Mouse (Mus musculus): ENCODE data around the gene Pdzd4. TPM values are rescaled to one million over a fixed set of nuclear protein-coding genes. Genes with fewer than 3 reads are reported as not detected.

Gene Pdzd4
- total and polyA plus RNA-seq, 3 experiments = 0.04 to 0.05 TPM; not detected in 1

- Histone ChIP-seq H3K4me1 (ENCODE audit: insufficient read depth, low read depth, low read length) (no peaks in the 10 kb centered on the region), H3K4me3 (ENCODE audit: low read depth, low read length) (no peak within 1 kb of the TSS), H3K36me3 (replicated peaks) (no peaks in the 10 kb centered on the region), H3K9me3 (replicated peaks) (no peaks in the 10 kb centered on the region), H3K27me3 (ENCODE audit: insufficient read depth, low read length) (peaks cover 33% of the 10 kb centered on the region; the same call in 1 of the 2 replicates)
- ATAC-seq (ENCODE audit: extremely low read depth, insufficient number of reproducible peaks, low FRiP score, poor library complexity, severe bottlenecking) (no peak), DNase-seq (ENCODE audit: low spot score) (no peak)
- TF ChIP-seq POLR2AphosphoS5 (IDR thresholded peaks at IDR 0.05; ENCODE audit: insufficient replicate concordance, low read depth, low read length) = no peak
- no peak for TF ChIP-seq CTCF (IDR thresholded peaks at IDR 0.05; ENCODE audit: low read depth, low read length)
- TF ChIP-seq GATA2 (IDR thresholded peaks at IDR 0.05; ENCODE audit: borderline replicate concordance, low read depth, low read length) = no peak
- no peak for TF ChIP-seq GATA1 (IDR thresholded peaks at IDR 0.05; ENCODE audit: borderline replicate concordance, low read length)
- TF ChIP-seq TAL1 (conservative IDR thresholded peaks at IDR 0.05; ENCODE audit: low read depth, low read length) = no peak
Measured at GRCm38 (mm10) chrX:73756334-73757140, 68.2 kb downstream of the Pdzd4 start, which contains the start of gene Plxnb3. Plxnb3 (plus strand) TSS chrX:73757090.

DNA sequence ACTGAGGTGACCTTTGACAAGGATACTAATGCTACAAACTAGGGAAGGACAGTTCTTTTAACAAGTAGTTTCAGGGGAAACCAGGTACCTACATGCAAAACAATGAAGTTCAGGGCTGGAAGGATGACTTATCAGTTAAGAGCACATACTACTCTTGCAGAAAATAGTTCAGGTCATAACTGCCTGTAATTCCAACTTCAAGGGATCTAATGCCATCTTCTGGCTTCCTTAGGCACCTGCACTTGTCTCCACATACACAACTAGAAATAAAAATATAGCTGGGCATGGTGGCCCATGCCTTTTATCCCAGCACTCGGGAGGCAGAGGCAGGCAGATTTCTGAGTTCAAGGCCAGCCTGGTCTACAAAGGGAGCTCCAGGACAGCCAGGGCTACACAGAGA lies 75.8 kb downstream of the Pdzd4 start:
- Histone ChIP-seq H3K36me3 (replicated peaks) (no peaks in the 10 kb centered on the region), H3K4me1 (ENCODE audit: insufficient read depth, low read depth, low read length) (no peaks in the 10 kb centered on the region), H3K9me3 (replicated peaks) (no peaks in the 10 kb centered on the region), H3K27me3 (ENCODE audit: insufficient read depth, low read length) (no peaks in the 10 kb centered on the region), H3K4me3 (ENCODE audit: low read depth, low read length) (no peak overlapping the region)
- no peak for TF ChIP-seq TAL1 (conservative IDR thresholded peaks at IDR 0.05; ENCODE audit: low read depth, low read length)
- no peak for TF ChIP-seq GATA1 (IDR thresholded peaks at IDR 0.05; ENCODE audit: borderline replicate concordance, low read length)
- no peak for TF ChIP-seq POLR2AphosphoS5 (IDR thresholded peaks at IDR 0.05; ENCODE audit: insufficient replicate concordance, low read depth, low read length)
- TF ChIP-seq GATA2 (IDR thresholded peaks at IDR 0.05; ENCODE audit: borderline replicate concordance, low read depth, low read length) = no peak
- TF ChIP-seq CTCF (IDR thresholded peaks at IDR 0.05; ENCODE audit: low read depth, low read length) = no peak
- DNase-seq (ENCODE audit: low spot score) (no peak), ATAC-seq (ENCODE audit: extremely low read depth, insufficient number of reproducible peaks, low FRiP score, poor library complexity, severe bottlenecking) (no peak)

DNA sequence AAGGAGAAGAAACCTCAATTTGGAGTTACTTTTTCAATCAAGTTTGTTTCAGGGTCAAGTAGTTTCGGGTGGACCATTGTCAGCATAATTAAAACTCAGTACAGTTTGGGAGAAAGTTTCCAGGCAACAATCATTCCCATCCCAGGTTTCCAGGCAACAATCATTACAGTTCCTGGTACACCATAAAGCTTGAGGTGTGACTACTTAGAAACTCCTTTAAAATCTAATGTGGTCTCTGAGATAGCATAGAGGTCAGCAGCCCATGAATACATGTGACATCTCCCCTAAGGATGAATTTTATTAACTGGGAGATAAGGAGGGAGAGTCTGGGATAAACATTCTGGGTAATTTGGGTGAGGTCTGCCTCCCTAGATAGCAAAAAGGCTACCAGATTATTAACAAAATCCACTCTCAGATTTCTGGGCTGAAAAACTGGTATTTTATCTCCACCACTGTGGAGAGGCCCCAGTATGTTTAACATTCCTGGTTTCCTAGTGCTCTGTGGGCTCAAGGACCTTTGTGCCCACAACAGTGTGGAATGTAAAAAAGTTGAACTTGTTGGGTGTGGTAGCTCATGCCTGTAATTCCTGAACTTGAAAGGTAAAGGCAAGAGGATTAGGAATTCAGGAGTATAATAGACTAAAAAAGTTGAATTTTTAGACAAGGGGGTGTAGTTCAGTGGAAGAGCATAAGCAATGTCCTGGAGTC lies 79.8 kb downstream of the Pdzd4 start:
- Histone ChIP-seq H3K9me3 (replicated peaks) (no peaks in the 10 kb centered on the region), H3K36me3 (replicated peaks) (no peaks in the 10 kb centered on the region), H3K4me3 (ENCODE audit: low read depth, low read length) (no peak overlapping the region), H3K4me1 (ENCODE audit: insufficient read depth, low read depth, low read length) (no peaks in the 10 kb centered on the region), H3K27me3 (ENCODE audit: insufficient read depth, low read length) (no peaks in the 10 kb centered on the region)
- ATAC-seq (ENCODE audit: extremely low read depth, insufficient number of reproducible peaks, low FRiP score, poor library complexity, severe bottlenecking) (no peak), DNase-seq (ENCODE audit: low spot score) (no peak)
- TF ChIP-seq CTCF (IDR thresholded peaks at IDR 0.05; ENCODE audit: low read depth, low read length) (no peak), GATA1 (IDR thresholded peaks at IDR 0.05; ENCODE audit: borderline replicate concordance, low read length) (no peak), GATA2 (IDR thresholded peaks at IDR 0.05; ENCODE audit: borderline replicate concordance, low read depth, low read length) (no peak), TAL1 (conservative IDR thresholded peaks at IDR 0.05; ENCODE audit: low read depth, low read length) (no peak)

Other genes with a start within 250 kb of the Pdzd4 start
- not detected in 2 replicates for gene Dusp9, start 185.6 kb downstream of the Pdzd4 start, total RNA-seq (2014; fragmentation: Nextera tagmentation)
- gene Dusp9, start 185.6 kb downstream of the Pdzd4 start, total RNA-seq (2017) = 0.16 and 0.23 TPM in 2 replicates
- gene Dusp9, start 185.6 kb downstream of the Pdzd4 start, polyA plus RNA-seq (2012) = 0.23 and 0.24 TPM in 2 replicates
- not detected in 2 replicates for gene Pnck, start 164.9 kb downstream of the Pdzd4 start, total RNA-seq (2014; fragmentation: Nextera tagmentation)
- not detected in 2 replicates for gene Pnck, start 164.9 kb downstream of the Pdzd4 start, total RNA-seq (2017)
- gene Pnck, start 164.9 kb downstream of the Pdzd4 start, polyA plus RNA-seq (2012) = not detected in 2 replicates
- 4.1 and 6.1 TPM in 2 replicates for gene Slc6a8, start 151.8 kb downstream of the Pdzd4 start, total RNA-seq (2014; fragmentation: Nextera tagmentation)
- 9.9 and 12.7 TPM in 2 replicates for gene Slc6a8, start 151.8 kb downstream of the Pdzd4 start, total RNA-seq (2017)
- gene Slc6a8, start 151.8 kb downstream of the Pdzd4 start, polyA plus RNA-seq (2012) = 1.6 and 2.1 TPM in 2 replicates
- 83.2 and 98.4 TPM in 2 replicates for gene Bcap31, start 108.8 kb downstream of the Pdzd4 start, total RNA-seq (2014; fragmentation: Nextera tagmentation)
- gene Bcap31, start 108.8 kb downstream of the Pdzd4 start, total RNA-seq (2017) = 215 and 222 TPM in 2 replicates
- 13.5 and 16.0 TPM in 2 replicates for gene Bcap31, start 108.8 kb downstream of the Pdzd4 start, polyA plus RNA-seq (2012)
- gene Abcd1, start 108.4 kb downstream of the Pdzd4 start, total RNA-seq (2014; fragmentation: Nextera tagmentation) = 15.8 and 17.1 TPM in 2 replicates
- gene Abcd1, start 108.4 kb downstream of the Pdzd4 start, total RNA-seq (2017) = 6.3 and 7.0 TPM in 2 replicates
- 17.6 and 19.4 TPM in 2 replicates for gene Abcd1, start 108.4 kb downstream of the Pdzd4 start, polyA plus RNA-seq (2012)
- gene Plxnb3, start 67.9 kb downstream of the Pdzd4 start, total RNA-seq (2014; fragmentation: Nextera tagmentation) = not detected in 2 replicates
- gene Plxnb3, start 67.9 kb downstream of the Pdzd4 start, total RNA-seq (2017) = 0.93 and 0.98 TPM in 2 replicates
- gene Plxnb3, start 67.9 kb downstream of the Pdzd4 start, polyA plus RNA-seq (2012) = 0.02 TPM in 1 of 2 replicates, not detected in the other
- gene Srpk3, start 50.6 kb downstream of the Pdzd4 start, total RNA-seq (2014; fragmentation: Nextera tagmentation) = not detected in 2 replicates
- gene Srpk3, start 50.6 kb downstream of the Pdzd4 start, total RNA-seq (2017) = 0.44 TPM in 1 of 2 replicates, not detected in the other
- gene Srpk3, start 50.6 kb downstream of the Pdzd4 start, polyA plus RNA-seq (2012) = not detected in 2 replicates
- 378 and 393 TPM in 2 replicates for gene Idh3g, start 38.1 kb downstream of the Pdzd4 start, total RNA-seq (2014; fragmentation: Nextera tagmentation)
- 179 and 187 TPM in 2 replicates for gene Idh3g, start 38.1 kb downstream of the Pdzd4 start, total RNA-seq (2017)
- gene Idh3g, start 38.1 kb downstream of the Pdzd4 start, polyA plus RNA-seq (2012) = 27.0 and 37.5 TPM in 2 replicates
- gene Ssr4, start 37.9 kb downstream of the Pdzd4 start, total RNA-seq (2014; fragmentation: Nextera tagmentation) = 92.3 and 120 TPM in 2 replicates
- 138 and 184 TPM in 2 replicates for gene Ssr4, start 37.9 kb downstream of the Pdzd4 start, total RNA-seq (2017)
- 9.0 and 12.4 TPM in 2 replicates for gene Ssr4, start 37.9 kb downstream of the Pdzd4 start, polyA plus RNA-seq (2012)
- not detected in 2 replicates for gene Avpr2, start 67.1 kb upstream of the Pdzd4 start, total RNA-seq (2014; fragmentation: Nextera tagmentation)
- gene Avpr2, start 67.1 kb upstream of the Pdzd4 start, total RNA-seq (2017) = not detected in 2 replicates
- not detected in 2 replicates for gene Avpr2, start 67.1 kb upstream of the Pdzd4 start, polyA plus RNA-seq (2012)
- gene L1cam, start 71.1 kb upstream of the Pdzd4 start, total RNA-seq (2014; fragmentation: Nextera tagmentation) = not detected in 2 replicates
- 0.05 TPM in 1 of 2 replicates, not detected in the other for gene L1cam, start 71.1 kb upstream of the Pdzd4 start, total RNA-seq (2017)
- 0.05 TPM in 1 of 2 replicates, not detected in the other for gene L1cam, start 71.1 kb upstream of the Pdzd4 start, polyA plus RNA-seq (2012)
- 5.0 and 5.1 TPM in 2 replicates for gene Arhgap4, start 96.9 kb upstream of the Pdzd4 start, total RNA-seq (2014; fragmentation: Nextera tagmentation)
- 2.1 and 3.8 TPM in 2 replicates for gene Arhgap4, start 96.9 kb upstream of the Pdzd4 start, total RNA-seq (2017)
- 1.5 and 1.7 TPM in 2 replicates for gene Arhgap4, start 96.9 kb upstream of the Pdzd4 start, polyA plus RNA-seq (2012)
- gene Naa10, start 97.0 kb upstream of the Pdzd4 start, total RNA-seq (2014; fragmentation: Nextera tagmentation) = 55.9 and 61.9 TPM in 2 replicates
- 85.4 and 105 TPM in 2 replicates for gene Naa10, start 97.0 kb upstream of the Pdzd4 start, total RNA-seq (2017)
- gene Naa10, start 97.0 kb upstream of the Pdzd4 start, polyA plus RNA-seq (2012) = 171 and 192 TPM in 2 replicates
- 39.2 and 42.7 TPM in 2 replicates for gene Renbp, start 105.9 kb upstream of the Pdzd4 start, total RNA-seq (2014; fragmentation: Nextera tagmentation)
- 196 and 201 TPM in 2 replicates for gene Renbp, start 105.9 kb upstream of the Pdzd4 start, total RNA-seq (2017)
- gene Renbp, start 105.9 kb upstream of the Pdzd4 start, polyA plus RNA-seq (2012) = 80.1 and 139 TPM in 2 replicates
- 222 and 230 TPM in 2 replicates for gene Hcfc1, start 141.4 kb upstream of the Pdzd4 start, total RNA-seq (2014; fragmentation: Nextera tagmentation)
- 40.8 and 47.3 TPM in 2 replicates for gene Hcfc1, start 141.4 kb upstream of the Pdzd4 start, total RNA-seq (2017)
- 148 and 184 TPM in 2 replicates for gene Hcfc1, start 141.4 kb upstream of the Pdzd4 start, polyA plus RNA-seq (2012)
- gene Irak1, start 198.9 kb upstream of the Pdzd4 start, total RNA-seq (2014; fragmentation: Nextera tagmentation) = 76.7 and 101 TPM in 2 replicates
- 35.4 and 39.7 TPM in 2 replicates for gene Irak1, start 198.9 kb upstream of the Pdzd4 start, total RNA-seq (2017)
- 270 and 286 TPM in 2 replicates for gene Irak1, start 198.9 kb upstream of the Pdzd4 start, polyA plus RNA-seq (2012)